Mouse (Mus musculus): ENCODE data around the gene Tshb.

The Tshb gene

DNA sequence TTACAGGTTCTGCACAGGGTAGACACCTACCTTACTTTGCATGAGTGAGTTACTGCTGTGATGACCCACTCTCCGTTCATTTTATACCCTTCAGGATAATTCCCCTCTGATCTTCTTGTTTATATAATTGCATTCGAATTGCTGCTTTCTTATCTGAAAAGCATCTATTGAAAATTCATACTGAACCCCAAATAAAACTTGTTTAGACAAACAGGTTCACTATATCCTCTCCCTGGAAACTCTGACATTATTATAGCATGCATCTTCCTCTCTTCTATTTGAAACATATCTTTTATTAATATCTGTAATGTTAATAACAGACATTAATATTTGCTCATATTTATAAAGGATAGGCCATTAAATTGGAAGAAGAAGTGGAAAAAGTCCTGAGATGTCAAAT lies at the start of gene Tshb:
Gene Tshb (minus strand): TSS at position 101 of the 400 bp plus-strand sequence.
- DNase-seq (ENCODE audit: low spot score in 2 of 2) = no peak

DNA sequence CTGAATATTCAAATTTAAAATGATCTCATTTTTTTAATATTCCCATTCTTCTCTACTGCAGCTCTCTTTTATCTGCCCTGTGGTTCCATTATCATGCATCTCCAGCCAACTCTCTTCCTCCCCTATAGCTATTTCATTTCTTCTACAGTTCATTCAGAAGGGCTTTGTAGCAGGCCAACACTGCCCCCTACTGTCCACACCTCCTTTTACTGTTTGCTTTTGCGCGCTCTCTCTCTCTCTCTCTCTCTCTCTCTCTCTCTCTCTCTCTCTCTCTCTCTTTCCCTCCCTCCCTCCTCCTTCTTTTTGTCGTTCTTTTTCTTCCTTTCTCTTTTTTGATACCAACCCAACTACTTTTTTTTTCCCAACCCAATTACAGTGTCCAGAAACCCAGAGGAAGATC lies 21.4 kb upstream of the Tshb start:
- DNase-seq (ENCODE audit: low spot score in 2 of 2) = peak; percentile 76 to 88

DNA sequence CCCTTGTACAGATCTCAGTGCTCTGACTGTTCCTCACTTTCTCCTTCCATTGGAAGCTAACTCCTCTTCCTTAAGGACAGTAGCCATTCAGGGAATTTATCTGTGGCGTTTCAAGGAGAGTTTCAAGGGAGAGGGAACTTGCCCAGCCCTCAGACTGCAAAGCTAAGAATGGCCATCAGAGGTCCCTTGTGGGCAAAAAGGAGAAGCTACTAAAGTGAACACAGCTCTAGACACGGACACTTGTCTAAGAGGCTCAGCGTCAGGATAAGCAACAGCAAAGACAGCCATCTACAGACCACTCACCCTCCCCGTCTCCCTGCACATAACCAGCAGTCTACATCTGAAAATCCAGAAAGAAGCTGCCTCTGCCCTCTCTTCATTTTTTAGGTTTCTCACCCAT lies 4.9 kb upstream of the Tshb start:
- DNase-seq (ENCODE audit: low spot score in 2 of 2) = no peak

DNA sequence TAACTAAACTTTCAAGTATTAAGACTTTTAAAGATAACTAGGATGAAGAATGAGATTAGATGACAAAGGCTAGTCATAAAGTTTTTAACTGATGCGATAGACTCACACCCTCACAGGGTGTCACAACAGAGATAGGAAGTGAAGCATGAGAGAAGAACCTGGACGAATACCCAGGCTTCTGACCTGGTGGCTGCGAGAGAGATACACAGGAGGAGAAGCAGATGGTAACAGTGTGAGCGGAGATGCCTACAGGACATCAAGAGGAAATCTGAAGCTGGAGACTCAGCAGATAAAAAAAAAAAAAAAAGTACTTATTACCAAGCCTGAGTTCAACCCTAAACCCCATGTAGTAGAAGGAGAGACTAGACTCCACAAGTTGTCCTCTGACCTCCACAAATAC lies 9.5 kb downstream of the Tshb start:
- DNase-seq (ENCODE audit: low spot score in 2 of 2) = no peak

DNA sequence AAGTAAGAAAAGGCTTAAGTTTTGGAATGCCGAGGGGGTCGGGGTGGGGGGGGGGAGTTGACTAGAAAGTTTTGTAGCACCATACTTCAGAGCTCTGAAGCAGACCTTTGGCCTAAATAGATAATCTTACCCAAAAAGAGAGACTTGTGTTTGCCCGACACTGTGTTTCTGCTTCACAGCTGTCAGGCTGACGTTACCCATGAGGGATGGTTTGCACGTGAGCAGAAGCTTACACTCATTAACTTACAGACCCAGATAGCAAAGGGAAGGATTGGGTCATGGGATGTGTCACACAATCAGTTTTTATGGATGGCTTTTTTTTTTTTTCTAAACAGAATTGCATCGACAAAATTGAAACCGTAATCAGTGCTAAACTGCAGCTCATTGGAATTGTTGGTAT lies 17.7 kb downstream of the Tshb start:
- no peak for DNase-seq (ENCODE audit: low spot score in 2 of 2)

DNA sequence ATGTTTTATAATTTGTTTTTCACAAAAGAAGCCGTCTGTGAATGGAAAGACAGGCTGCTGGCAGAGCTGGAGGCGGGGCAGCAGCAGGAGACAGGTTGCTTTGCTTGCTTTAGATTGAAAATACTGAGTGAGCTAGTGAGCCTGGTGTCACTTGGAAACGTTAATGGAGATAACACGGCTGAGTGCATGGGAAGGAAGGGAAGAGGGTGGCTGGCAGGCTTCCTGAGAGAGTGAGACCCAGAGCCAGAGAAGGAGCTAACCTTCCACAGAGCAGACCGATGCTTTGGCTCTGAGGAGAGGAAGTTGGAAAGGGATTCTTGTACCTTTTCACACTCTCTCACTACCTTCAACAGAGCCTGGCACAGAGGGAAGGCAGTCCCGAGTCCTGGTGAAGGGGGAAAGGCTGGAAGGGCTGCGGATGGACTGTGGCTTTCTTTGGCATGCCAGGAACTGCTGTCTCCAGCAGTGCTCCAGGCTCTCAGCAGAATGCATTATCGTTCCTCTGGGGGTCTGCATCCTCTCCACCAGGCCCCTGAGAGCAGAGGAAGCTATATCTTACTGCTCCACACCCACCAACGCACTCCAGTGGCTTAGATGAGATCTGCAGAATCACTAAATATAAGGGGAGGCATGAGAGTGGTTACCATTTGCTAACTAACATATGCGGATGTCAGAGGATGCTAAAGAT lies 18.7 kb downstream of the Tshb start:
- peak in 1 of 2 experiments; percentile 20 for DNase-seq (ENCODE audit: low spot score in 2 of 2)

DNA sequence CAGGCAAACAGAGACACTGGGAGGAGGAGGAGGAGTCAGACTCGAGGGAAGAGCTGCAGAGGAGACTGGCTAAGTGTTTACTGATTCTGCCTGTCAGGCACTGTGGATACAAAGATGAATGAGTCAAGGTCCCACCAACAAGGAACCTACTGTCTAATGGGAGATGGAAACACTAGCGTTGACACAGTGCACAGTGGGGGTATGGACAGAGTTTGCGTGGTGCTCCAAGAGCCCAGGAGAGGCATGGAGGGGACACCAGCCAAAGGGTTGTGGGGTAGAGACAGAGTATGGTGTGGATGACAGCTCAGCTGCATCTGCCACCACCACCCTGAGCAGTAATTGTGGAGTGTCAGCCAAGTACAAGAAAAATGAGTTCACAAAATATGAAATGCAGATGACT lies 20.1 kb downstream of the Tshb start:
- no peak for DNase-seq (ENCODE audit: low spot score in 2 of 2)

DNA sequence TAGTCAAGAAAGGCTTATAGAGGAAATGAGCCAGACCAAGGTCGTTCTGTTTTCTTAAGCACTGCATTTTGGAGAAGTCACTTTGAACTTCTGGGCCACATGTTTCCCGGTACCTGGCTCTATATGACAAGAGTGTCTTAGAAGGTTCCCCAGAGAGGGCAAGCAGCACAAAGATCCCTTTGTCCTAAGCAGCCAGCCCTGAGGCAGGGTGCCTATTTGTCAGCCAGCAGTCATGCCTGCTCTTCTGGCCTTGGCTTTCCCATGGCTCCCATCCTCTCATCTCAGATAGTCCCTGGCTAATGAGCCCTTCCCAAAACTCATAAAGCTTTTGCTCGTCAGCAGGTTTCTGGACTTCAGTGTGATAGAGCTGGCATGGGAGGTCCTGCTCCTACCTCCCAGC lies 22.3 kb downstream of the Tshb start:
- no peak for DNase-seq (ENCODE audit: low spot score in 2 of 2)

DNA sequence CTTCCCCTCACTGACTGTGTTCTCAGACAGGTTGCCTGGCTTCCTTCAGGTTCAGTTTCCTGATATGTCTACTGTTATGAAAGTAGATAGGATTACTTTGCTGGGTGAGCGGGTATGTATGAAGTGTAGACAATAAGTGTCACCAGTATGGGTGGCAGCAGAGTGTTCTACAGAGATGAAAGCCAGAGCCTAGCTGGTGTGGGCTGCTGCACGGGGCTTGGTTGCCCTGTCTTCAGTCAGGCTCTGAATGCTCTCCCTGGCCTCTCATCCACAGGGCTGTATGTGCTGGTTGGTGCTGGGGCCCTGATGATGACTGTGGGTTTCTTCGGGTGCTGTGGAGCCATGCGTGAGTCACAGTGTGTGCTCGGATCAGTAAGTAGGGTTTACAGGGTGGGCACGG lies 25.5 kb downstream of the Tshb start:
- no peak for DNase-seq (ENCODE audit: low spot score in 2 of 2)

DNA sequence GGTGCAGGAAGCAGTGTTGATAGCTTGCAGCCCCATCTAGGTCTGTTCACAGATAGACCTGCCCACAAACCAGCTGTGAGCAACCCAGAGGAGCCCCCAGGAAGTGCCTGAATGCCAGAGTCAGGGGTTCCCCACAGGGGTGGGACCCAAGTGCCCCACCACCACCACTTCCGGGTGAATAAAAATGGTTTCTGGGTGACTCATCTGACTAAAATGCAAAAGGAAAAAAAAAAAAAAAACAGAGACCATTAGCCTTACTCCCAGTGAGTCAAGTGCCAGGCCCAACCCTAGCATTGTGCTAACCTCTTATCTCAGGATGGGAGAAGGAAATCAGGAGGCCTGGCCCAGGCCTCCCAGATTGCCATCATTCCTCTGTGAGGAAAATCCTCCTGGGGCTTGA lies 26.7 kb downstream of the Tshb start:
- no peak for DNase-seq (ENCODE audit: low spot score in 2 of 2)

DNA sequence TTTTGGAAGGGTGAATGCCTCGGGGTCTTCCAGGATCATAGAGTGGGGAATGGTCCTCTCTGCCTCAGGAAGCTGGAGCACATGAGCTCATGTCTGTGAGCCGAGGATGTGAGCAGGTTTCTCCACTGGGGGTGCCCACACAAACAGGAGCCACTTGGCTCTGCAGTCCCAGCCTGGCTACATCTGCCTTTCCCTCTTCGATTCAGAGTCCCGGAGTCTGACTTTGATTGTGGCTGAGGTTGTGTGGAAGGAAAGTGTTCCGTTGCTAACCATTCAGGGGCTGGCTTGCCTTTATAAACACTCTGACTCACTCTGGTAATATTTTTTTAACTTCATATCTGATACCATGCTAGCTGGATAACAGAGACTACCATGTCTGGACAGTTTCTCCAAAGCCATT lies 30.1 kb downstream of the Tshb start:
- no peak for DNase-seq (ENCODE audit: low spot score in 2 of 2)

DNA sequence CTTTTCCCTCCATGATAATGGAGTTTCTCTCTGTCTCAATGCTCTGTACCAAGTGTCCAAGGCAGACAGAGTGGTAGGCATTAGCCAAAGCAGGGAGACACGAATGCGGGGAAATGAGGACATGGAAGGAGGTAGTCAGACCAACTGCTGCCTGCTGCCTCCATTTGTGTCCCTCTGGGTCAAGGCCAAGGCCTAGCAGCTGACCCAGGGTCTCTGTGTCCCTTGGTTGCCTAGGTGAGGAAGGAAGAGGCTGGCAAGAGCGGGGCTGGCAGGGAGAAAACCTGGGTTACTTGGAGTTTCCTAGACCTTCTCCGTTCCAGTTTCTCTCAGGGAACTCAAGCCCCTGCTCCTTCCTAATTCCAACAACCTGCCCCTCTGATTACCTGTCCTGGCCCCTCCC lies 30.5 kb downstream of the Tshb start:
- DNase-seq (ENCODE audit: low spot score in 2 of 2) = no peak

DNA sequence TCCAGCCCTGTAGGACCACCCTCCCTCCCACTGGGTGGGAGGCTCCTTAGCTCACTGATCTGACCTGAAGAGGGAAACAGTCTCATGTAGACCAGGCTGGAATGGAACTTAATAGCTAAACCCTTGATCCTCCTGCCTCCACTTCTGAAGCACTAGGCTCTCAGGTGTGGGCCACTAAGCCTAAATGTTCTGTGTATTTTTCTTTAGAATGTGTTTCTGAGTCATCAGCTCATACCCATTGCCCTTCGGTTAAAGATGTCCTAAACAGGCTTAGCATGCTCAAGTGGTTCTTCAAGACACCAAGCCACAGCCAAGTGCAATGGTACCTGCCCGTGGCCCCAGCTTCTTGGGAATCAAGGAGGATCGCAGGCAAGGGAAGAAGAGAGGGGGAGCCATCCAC lies 31.0 kb downstream of the Tshb start:
- no peak for DNase-seq (ENCODE audit: low spot score in 2 of 2)

DNA sequence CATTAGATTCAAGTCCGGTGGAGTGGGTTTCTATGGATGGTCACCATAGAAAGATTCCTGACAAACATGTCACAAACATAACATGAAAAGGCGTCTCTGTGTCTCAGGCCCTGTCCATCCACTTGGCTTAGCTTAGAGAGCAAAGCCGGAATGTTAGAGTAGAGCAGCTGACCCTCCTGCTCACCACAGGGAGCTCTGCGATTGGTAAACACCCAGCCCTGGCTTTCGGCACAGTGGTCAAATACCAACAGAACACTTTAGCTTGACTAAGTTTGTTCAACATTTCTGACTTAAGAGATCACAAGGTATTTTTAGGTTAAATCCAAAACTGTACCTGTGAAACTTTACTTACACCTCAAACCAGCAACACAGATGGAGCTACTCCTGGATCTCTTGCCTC lies 31.4 kb downstream of the Tshb start:
- no peak for DNase-seq (ENCODE audit: low spot score in 2 of 2)

DNA sequence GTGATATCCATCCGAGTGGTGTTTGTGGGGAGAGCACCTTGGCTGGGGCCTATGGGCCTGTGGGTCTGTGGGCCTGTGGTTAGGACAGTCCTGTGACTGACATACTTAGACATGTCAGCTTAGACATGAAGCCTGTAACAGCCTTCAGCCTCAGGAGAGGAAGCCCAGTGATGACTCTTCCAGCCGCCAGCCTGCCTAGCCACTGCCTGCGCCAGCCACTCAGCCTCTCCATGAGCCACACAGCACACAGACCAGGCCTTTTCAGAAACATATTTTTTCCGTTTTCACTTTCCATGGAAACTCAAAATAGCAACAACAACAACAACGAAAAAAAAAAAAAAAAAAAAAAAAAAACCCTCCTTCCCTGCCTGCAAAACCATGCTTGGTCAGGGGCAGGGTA lies 33.8 kb downstream of the Tshb start:
- DNase-seq (ENCODE audit: low spot score in 2 of 2) = no peak

DNA sequence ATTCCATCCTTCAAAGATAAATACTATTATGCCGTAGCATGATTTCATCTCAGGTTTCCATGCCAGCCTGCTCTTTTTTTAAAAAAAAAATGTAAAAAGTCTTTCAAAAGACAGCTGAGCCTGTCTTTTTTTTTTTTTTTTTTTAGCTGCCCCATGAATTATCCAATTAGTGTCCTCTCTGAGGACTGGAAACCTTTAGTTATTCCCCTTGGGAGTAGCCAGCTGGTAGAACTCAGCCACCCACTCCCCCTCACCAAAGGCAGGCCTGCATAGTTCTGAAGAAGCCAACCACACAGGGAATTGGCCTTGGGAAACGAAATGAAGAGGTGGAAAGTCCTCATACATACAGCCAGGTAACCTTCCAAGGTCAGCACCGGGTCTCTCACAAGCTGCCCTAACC lies 34.5 kb downstream of the Tshb start:
- no peak for DNase-seq (ENCODE audit: low spot score in 2 of 2)

DNA sequence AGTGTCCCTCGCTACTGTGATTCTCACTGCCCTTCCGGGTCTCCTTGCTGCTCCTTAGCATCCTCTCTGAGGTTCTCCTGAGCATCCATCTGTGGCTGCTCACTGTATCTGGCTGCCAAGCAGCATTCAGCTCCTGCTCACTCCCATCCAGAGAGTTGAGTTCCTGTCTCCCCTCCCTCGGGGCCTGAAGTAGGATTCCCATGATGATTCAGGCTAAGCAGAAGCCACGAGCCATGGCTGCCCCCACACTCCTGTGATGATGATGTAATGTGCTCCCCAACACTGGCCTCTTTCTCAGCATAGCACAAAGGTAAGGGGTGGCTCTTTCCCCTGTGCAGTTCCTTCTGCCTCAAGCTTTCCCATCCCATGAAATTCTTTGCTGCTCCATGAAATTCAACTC lies 36.3 kb downstream of the Tshb start:
- no peak for DNase-seq (ENCODE audit: low spot score in 2 of 2)

DNA sequence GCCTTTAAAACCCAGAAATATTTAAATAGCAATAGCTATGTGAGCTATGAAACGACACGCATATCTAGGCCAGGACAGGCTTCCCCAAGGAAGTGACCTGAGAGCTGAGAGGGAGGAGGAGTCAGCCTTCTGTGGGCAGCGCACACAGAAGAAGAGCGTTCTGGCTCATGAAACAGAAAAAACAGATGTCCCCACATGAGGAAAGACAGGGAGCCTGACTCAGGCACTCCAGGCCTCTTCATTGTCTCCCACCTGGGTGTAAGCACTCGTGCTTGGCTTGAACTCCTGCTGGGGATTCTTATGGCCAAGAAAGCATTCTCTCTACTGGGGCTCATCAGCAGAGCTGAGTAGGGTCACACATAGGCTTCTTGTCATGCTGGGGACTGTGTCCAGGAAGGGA lies 37.9 kb downstream of the Tshb start:
- no peak for DNase-seq (ENCODE audit: low spot score in 2 of 2)

DNA sequence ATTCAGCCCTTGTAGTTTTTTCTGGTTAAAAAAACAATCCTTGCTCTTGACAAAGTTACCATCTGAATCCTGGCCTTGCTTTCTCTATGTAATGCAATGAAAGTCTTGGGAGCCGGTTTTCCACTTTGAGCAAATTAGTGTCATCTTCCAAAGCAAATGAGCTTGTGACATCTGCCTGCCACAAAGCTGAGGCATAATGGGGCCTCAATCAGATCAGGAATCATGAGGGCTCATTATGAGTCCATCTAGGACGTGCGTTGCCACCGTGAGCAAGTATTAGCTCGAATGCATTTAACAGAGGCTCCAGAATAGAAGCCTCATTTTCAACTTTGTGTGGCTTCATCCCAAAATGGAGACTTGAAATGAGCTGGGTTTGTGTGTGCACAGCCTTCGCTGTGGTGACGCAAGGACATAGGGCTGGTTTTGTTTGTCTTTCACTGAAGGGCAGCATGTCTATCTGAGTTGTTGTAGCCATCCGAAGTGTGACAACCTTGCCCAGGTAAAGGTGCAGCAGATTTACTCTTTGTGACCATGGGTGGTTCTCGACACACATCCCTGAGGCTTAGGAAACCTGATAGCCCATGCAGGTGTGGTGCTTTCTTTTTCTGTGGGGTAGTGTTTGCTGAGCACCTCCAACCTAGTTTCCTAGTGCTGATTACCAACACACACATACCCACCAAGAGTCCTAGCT lies 38.6 kb downstream of the Tshb start:
- no peak for DNase-seq (ENCODE audit: low spot score in 2 of 2)

DNA sequence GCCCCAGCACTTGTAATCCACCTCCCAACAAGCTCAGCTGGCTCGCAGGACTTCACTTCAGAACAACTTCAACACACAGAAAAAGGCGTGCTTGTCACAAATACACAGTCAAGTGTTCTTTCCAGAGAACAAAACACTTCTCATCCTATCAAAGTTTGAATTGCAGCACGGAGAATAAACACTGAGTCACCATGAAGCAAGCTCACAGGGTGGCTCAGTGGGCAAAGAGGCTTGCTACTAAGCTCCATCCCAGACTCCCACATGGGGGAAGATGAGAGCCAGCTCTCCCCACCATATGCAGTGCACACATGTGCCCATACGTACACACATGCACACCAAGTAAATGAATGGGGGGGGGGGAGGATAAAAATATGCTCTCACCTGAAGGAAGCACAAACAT lies 39.3 kb downstream of the Tshb start:
- no peak for DNase-seq (ENCODE audit: low spot score in 2 of 2)

DNA sequence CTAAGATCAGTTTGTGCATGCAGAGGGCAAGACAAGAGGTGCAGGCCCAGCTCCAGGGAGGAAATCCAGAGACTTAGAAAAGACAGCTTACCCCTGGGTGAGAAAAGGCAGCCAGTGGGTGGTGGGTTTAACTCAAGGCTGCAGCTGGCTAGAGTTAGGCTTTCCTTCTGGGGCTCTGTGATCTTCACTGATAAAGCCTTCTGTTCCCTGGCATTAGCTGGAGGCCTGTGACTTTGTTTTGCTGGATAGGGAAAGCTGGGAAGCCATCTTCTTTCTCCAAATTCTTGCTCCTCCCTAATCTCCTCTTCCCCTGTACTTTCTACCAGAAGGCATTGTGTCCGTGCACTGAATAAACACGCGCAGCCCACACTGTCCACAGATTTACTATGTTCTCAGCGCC lies 39.8 kb downstream of the Tshb start:
- no peak for DNase-seq (ENCODE audit: low spot score in 2 of 2)

DNA sequence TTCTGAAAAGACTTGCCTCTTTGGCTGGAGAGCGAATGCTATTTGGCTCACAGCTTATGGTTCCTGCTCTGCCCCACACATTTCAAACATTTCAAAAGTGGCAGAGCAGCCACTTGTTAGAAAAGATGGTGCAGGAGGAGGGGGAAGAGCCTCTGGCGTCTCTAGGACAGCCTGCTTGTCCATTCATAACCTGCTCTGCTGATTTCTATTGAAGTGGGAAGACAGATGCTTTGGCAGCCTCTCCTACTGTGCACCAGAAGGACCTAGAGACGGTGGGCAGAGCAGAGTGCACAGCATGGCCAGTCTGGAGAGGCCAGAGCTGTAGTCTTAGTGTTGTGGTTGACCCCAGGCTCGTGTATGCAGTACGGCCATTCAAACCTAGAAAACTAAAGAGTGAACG lies 43.6 kb downstream of the Tshb start:
- no peak for DNase-seq (ENCODE audit: low spot score in 2 of 2)

DNA sequence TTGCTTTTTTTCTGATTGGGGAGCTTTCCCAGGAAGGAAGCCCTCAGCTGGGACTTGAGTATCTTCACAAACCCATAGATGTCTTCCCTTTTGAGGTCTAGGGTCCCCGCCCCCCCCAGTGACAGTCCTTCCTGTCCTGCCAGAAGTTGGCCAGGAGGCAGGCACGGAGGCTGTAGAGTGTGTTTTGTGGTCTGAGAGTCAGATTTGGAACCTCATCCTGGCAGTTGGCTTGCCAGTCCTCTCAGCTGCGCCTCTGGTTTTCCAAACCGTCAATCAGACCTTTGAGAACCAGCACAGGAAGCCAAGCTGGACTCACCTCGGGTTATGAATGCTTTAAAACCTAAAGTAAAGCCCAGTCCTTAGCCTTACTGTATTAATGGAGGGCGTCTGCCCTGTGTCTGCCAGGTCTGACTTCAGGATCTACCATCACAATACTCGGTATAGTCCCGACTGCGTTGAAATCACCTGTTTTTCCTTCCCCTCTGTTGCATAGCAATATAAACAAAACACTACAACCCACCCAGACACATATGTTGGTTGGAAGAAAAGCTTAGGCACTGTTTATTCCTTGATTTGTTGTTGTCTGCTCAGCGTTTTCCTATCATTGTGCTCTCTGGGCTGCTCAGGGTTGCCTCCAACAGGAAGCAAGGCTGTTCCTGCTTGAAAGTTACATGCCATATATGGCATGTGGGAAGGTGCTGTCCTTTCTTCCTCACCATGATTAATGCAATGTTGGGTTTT lies 44.2 kb downstream of the Tshb start:
- no peak for DNase-seq (ENCODE audit: low spot score in 2 of 2)

Measured in right cerebral cortex, adult 2 months (tissue).